Mouse (Mus musculus) cortical plate, adult 2 months (tissue): ENCODE measurements around the gene Cd68.

Experiments
- CTCF ChIP-seq: fragments of 200-500 bp; IDR thresholded peaks from 2 replicates; pipeline ENCODE4 v1.5.1; 2011; ENCODE audit warnings: mild to moderate bottlenecking, control low read depth, low read length; ENCODE audit not compliant: insufficient read depth; ENCODE audit errors: extremely low read depth
- POLR2A ChIP-seq: fragments of 200-500 bp; IDR thresholded peaks from 2 replicates; pipeline ENCODE4 v1.6.1; 2011; ENCODE audit warnings: mild to moderate bottlenecking, low read length, control low read depth; ENCODE audit not compliant: insufficient read depth; ENCODE audit errors: extremely low read depth

DNA sequence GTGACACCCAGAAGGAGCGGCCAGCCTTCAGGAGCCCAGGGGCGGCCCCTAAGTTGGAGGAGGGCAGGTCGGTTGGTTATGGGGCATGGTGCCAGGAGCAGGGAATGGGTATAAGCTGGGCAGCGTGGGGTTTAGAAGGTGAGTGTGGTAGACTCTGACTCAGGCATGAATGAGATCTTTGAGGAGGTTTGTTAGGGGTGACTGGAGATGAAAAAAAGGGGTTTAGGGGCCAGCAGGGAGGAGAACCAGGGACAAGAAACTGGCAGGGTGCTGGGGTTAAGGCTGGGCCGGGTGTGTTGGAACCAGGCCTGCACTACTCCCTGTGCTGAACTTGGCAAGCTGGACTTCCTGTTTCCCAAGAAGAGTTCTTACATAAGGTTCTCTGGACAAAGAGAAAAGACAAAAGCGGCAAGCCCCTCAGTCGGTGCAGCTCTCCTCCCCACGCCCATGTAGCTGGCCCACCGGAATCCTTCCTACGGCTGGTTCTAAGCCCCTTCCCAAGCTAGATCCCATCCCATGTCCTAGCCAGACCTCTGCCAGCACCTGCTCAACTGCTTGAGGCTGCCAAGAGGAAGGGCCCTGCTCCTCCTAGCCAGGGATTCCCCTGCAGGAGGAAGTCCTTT, 19.7 kb upstream of the Cd68 start, which contains the start of gene Tnfsf13:
- TF ChIP-seq POLR2A (0 out of 2 replicates have a peak, but pooled peaks have one; percentile 31), CTCF (no peak)
